9 mouse cellular contexts compared by ENCODE assay signal in the genomic region with DNA sequence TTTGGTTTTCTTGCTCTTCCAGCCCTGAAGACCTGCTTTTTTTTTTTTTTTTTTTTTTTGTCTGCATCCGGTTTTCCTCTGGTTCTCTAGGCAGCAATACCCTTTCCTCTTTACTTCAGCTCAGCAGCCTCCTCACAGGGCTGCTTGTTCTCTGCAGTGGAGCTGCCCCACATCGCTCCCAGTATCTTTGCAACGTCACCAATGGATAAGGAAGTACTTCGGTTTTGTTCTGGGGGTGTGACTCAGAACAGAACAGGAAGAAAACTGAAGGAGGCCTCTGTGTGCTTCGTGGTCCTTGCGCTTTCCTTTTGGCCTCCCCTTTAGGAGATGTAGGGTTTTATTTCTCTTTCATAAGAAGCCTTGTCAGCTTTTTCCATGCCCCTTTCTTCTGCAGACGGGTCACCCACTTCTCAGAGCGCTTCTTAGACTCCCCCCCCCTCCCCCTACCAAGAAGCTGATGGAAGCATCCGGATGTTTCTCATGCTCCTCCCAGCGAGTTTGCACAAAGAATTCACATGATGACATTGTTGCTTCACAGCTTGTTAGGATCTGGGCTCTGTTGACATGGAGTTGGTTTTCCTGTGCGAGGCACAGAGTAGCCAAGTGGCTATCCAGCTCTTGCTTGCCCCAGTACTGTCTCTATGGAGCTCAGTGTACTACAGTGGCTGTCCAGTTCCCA.
DNase-seq lines count a peak whose midpoint lies in the region; ATAC-seq lines count a peak whose summit lies in the region.
"Had no signal": no experiment of that assay in that cellular context is flagged by ENCODE, and none has a peak within 500 bp of the region (broad histone marks: within the 10 kb centered on the region; RNA-seq: fewer than 3 reads in every experiment).

No protein-coding gene starts in this region.

- peak; percentile 95 for ATAC-seq in common myeloid progenitor, adult 5-6 weeks (replicated peaks; ENCODE audit: low read depth, poor library complexity, severe bottlenecking)
- peak; percentile 97 for ATAC-seq in megakaryocyte, adult 5-6 weeks (ENCODE audit: poor library complexity, severe bottlenecking)

- DNase-seq in kidney, adult 18-20 months = peak; percentile 3
- no peak for DNase-seq in kidney, adult 11 months
- DNase-seq in heart, postnatal 4 days = peak; percentile 36
- DNase-seq in cerebellum, postnatal 4 days (ENCODE audit: low spot score in 2 of 2) = no peak
- DNase-seq in thymus, postnatal 25 days = no peak
- DNase-seq in frontal cortex, postnatal 10 days (ENCODE audit: low spot score in 2 of 2) = no peak
- DNase-seq: spleen, adult 18-20 months had no signal

Comparison
In these comparisons a context has a peak if more than half of its experiments do, and no peak if none do; other contexts are left out.
1. DNase-seq: peak in kidney, adult 18-20 months (single experiment) and heart, postnatal 4 days (single experiment); none in kidney, adult 11 months (single experiment), cerebellum, postnatal 4 days (0 of 2), thymus, postnatal 25 days (single experiment) and frontal cortex, postnatal 10 days (0 of 2).